Mouse (Mus musculus): ENCODE data around the gene Plagl1. TPM values are rescaled to one million over a fixed set of nuclear protein-coding genes. Genes with fewer than 3 reads are reported as not detected.

Gene Plagl1
- total and polyA plus RNA-seq, 3 experiments, result not detected

DNA sequence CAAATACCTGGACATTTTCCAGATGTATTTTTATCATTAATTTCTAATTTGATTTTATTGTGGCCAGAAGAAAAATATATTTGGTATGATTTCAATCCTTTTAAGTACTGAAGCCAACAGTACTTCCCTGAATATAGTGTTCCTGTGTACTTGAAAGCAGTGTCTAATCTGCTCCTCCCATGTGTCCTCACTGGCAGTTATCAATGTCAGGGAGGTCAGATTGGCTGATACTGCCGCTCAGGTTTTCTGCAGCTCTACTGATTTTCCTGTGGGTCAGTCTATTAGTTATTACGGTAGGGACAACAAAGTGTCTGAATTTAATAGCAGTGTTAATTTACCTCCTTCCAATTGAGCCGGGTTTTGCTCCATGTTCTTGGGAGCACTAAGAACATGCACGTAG lies 101.7 kb downstream of the Plagl1 start:
- no peak for TF ChIP-seq CHD2 (IDR thresholded peaks at IDR 0.05; ENCODE audit: low read length)
- TF ChIP-seq TCF12 (IDR thresholded peaks at IDR 0.05; ENCODE audit: low read depth, low read length), result no peak
- peak; percentile 42; the same call in 1 of the 2 replicates for TF ChIP-seq RCOR1 (IDR thresholded peaks at IDR 0.05; ENCODE audit: low read depth, low read length)
- Histone ChIP-seq H3K4me3 (ENCODE audit: control insufficient read depth in 1 of 2, insufficient read depth in 1 of 2, low read depth in 2 of 2, low read length in 2 of 2) (no peak overlapping the region), H3K27ac (ENCODE audit: control insufficient read depth, low read depth, low read length) (no peak overlapping the region), H3K27me3 (ENCODE audit: control insufficient read depth in 1 of 2, insufficient read depth in 2 of 2, low read length in 2 of 2) (no peaks in the 10 kb centered on the region; a peak in 1 of 4 replicates), H3K9ac (ENCODE audit: control insufficient read depth, low read depth, low read length, poor library complexity, severe bottlenecking) (no peak overlapping the region), H3K4me1 (ENCODE audit: control insufficient read depth in 1 of 2, insufficient read depth in 2 of 2, low read length in 2 of 2) (no peaks in the 10 kb centered on the region), H3K9me3 (replicated peaks; ENCODE audit: insufficient read depth, low read length) (no peaks in the 10 kb centered on the region), H3K36me3 (ENCODE audit: control insufficient read depth in 1 of 2, insufficient read depth in 2 of 2, low read length in 2 of 2) (no peaks in the 10 kb centered on the region), H3K79me2 (ENCODE audit: control insufficient read depth, insufficient read depth, low read length, poor library complexity) (no peaks in the 10 kb centered on the region)
- DNase-seq (ENCODE audit: low read depth, low spot score), result no peak

DNA sequence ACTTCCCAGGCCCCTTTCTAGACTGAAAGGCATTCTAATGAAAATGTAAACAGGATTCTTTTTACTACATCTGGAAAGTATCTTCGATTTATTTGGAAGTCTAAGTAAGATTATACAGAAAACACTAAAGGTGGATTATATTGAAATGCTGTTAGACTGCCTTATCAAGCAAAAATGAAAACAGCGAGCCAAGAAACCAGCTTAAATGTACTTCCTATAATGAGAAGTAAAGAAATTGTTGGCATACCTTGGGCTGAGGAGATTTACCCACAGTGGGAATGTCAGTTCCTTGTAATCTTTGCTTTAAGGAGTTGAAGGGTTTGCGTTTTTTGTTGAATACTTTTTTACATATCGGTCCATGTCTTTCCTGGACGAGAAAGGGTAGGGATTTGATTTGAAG lies 108.2 kb downstream of the Plagl1 start:
- TF ChIP-seq POLR2AphosphoS2 (IDR thresholded peaks at IDR 0.05; ENCODE audit: low read length) (no peak), EP300 (IDR thresholded peaks at IDR 0.05; ENCODE audit: low read depth in 1 of 2, low read length in 2 of 2) (0 out of 4 replicates have a peak, but pooled peaks of 1 of the 2 experiments have one; percentile 29), GATA1 (IDR thresholded peaks at IDR 0.05; ENCODE audit: low read depth, low read length) (peak; percentile 55)
- Histone ChIP-seq H3K9ac (ENCODE audit: control insufficient read depth, low read depth, low read length, poor library complexity, severe bottlenecking) (no peak overlapping the region; the same call in 1 of the 2 replicates), H3K27me3 (ENCODE audit: control insufficient read depth in 1 of 2, insufficient read depth in 2 of 2, low read length in 2 of 2) (no peaks in the 10 kb centered on the region), H3K4me3 (ENCODE audit: control insufficient read depth in 1 of 2, insufficient read depth in 1 of 2, low read depth in 2 of 2, low read length in 2 of 2) (peak overlapping the region in 1 of 2 experiments; percentile 62; a peak in 2 of 4 replicates), H3K27ac (ENCODE audit: control insufficient read depth, low read depth, low read length) (no peak overlapping the region), H3K79me2 (ENCODE audit: control insufficient read depth, insufficient read depth, low read length, poor library complexity) (no peaks in the 10 kb centered on the region), H3K4me1 (ENCODE audit: control insufficient read depth in 1 of 2, insufficient read depth in 2 of 2, low read length in 2 of 2) (peaks cover 2 to 3% of the 10 kb centered on the region in 2 experiments; a peak in 3 of 4 replicates), H3K9me3 (replicated peaks; ENCODE audit: insufficient read depth, low read length) (no peaks in the 10 kb centered on the region), H3K36me3 (ENCODE audit: control insufficient read depth in 1 of 2, insufficient read depth in 2 of 2, low read length in 2 of 2) (peaks cover 0 to 3% of the 10 kb centered on the region in 2 experiments; a peak in 1 of 4 replicates)
- DNase-seq (ENCODE audit: low read depth, low spot score), result no peak

DNA sequence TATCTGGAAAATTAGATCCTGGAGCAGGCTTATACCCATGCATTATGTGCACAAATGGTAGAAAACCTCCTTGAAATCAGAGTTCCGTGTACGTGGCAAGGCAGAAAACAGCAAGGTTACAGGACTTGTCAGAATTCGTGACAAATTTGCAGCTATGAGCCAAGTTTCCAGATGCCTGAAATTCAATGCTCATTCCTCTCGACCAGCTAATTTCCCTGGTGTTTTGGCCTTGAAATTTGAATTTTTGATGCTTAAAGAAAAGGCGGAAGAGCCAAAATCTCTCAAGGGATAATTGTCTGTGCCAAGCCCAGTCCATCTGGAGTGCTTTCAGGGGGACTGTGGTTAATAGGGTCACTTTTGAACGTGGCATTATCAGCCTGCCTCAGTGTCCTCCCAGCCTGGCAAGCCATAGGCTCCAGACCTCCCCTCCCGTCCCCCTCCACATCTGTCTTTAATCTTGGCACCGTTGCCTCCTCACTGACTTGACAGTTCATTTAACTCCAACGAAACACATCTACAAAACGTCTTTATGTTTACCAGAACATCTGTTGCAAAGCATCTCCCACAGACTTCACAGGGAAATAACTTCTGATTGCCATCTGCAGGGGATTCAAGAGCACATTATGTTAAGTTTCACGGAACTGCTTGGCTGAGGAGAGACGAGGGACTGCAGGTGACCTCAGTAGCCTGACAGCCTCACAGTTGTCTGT lies 110.6 kb downstream of the Plagl1 start:
- peaks cover 2 to 3% of the 10 kb centered on the region in 2 experiments; a peak in 3 of 4 replicates for H3K4me1 ChIP-seq (ENCODE audit: control insufficient read depth in 1 of 2, insufficient read depth in 2 of 2, low read length in 2 of 2)
- no peak overlapping the region for H3K9ac ChIP-seq (ENCODE audit: control insufficient read depth, low read depth, low read length, poor library complexity, severe bottlenecking)
- H3K79me2 ChIP-seq (ENCODE audit: control insufficient read depth, insufficient read depth, low read length, poor library complexity), result no peaks in the 10 kb centered on the region
- H3K27me3 ChIP-seq (ENCODE audit: control insufficient read depth in 1 of 2, insufficient read depth in 2 of 2, low read length in 2 of 2), result no peaks in the 10 kb centered on the region
- peaks cover 0 to 3% of the 10 kb centered on the region in 2 experiments; a peak in 1 of 4 replicates for H3K36me3 ChIP-seq (ENCODE audit: control insufficient read depth in 1 of 2, insufficient read depth in 2 of 2, low read length in 2 of 2)
- H3K9me3 ChIP-seq (replicated peaks; ENCODE audit: insufficient read depth, low read length), result no peaks in the 10 kb centered on the region
- H3K27ac ChIP-seq (ENCODE audit: control insufficient read depth, low read depth, low read length), result no peak overlapping the region
- no peak overlapping the region for H3K4me3 ChIP-seq (ENCODE audit: control insufficient read depth in 1 of 2, insufficient read depth in 1 of 2, low read depth in 2 of 2, low read length in 2 of 2)
- no peak for DNase-seq (ENCODE audit: low read depth, low spot score)
- TF ChIP-seq MYB (IDR thresholded peaks at IDR 0.05; ENCODE audit: low read depth, low read length) (no peak), GATA1 (IDR thresholded peaks at IDR 0.05; ENCODE audit: low read depth, low read length) (no peak), BHLHE40 (IDR thresholded peaks at IDR 0.05; ENCODE audit: borderline replicate concordance, low read depth, low read length) (no peak), NELFE (IDR thresholded peaks at IDR 0.05; ENCODE audit: low read depth, low read length) (no peak), GABPA (IDR thresholded peaks at IDR 0.05; ENCODE audit: low read depth, low read length) (no peak), EP300 (IDR thresholded peaks at IDR 0.05; ENCODE audit: low read depth in 1 of 2, low read length in 2 of 2) (no peak), TBP (IDR thresholded peaks at IDR 0.05; ENCODE audit: low read depth, low read length) (no peak), ELF1 (IDR thresholded peaks at IDR 0.05; ENCODE audit: low read depth, low read length) (no peak), MYC (IDR thresholded peaks at IDR 0.05; ENCODE audit: low read depth, low read length) (no peak), CHD2 (IDR thresholded peaks at IDR 0.05; ENCODE audit: low read length) (no peak), MXI1 (IDR thresholded peaks at IDR 0.05; ENCODE audit: low read depth, low read length) (no peak)
